Mouse (Mus musculus): ENCODE measurements around the gene Oxnad1. TPM values are rescaled to one million over a fixed set of nuclear protein-coding genes. Genes with fewer than 3 reads are reported as not detected.

Gene Oxnad1
- polyA plus RNA-seq (2014; fragmentation: Nextera tagmentation; extraction: Ambion mirVana): 21.6 and 25.8 TPM in 2 replicates

GRCm38 (mm10) chr14:32084761-32085485 lies at the start of gene Oxnad1:
Gene Oxnad1, plus strand, starts transcription at chr14:32085374.
- peak within 1 kb of the TSS; percentile 59 for H3K27ac ChIP-seq (ENCODE audit: low read depth, low read length)
- H3K9me3 ChIP-seq (ENCODE audit: control insufficient read depth, low read length): no peaks in the 10 kb centered on the region
- no peaks in the 10 kb centered on the region for H3K27me3 ChIP-seq (ENCODE audit: control insufficient read depth, insufficient read depth, low read length)
- peaks cover 9% of the 10 kb centered on the region; the same call in 1 of the 2 replicates for H3K36me3 ChIP-seq (ENCODE audit: control insufficient read depth, insufficient read depth, low read length)
- 5% methylated on average over 22 of the region's 22 CpGs for WGBS
- ATAC-seq (ENCODE audit: low FRiP score): peak; percentile 97
- H3K4me2 ChIP-seq: peak within 1 kb of the TSS; percentile 75
- H3K4me3 ChIP-seq (ENCODE audit: low read depth, low read length): peak within 1 kb of the TSS; percentile 64
- peak; percentile 90 for DNase-seq (ENCODE audit: low spot score, missing footprints)
- peak within 1 kb of the TSS; percentile 67 for H3K9ac ChIP-seq (ENCODE audit: low read length)
- peaks cover 8% of the 10 kb centered on the region for H3K4me1 ChIP-seq (ENCODE audit: control insufficient read depth, insufficient read depth, low read length)

GRCm38 (mm10) chr14:32036482-32036881 lies 48.7 kb upstream of the Oxnad1 start:
- Histone ChIP-seq H3K4me2 (no peak overlapping the region), H3K4me1 (ENCODE audit: control insufficient read depth, insufficient read depth, low read length) (no peaks in the 10 kb centered on the region), H3K9ac (ENCODE audit: low read length) (no peak overlapping the region), H3K36me3 (ENCODE audit: control insufficient read depth, insufficient read depth, low read length) (no peaks in the 10 kb centered on the region), H3K9me3 (ENCODE audit: control insufficient read depth, low read length) (no peaks in the 10 kb centered on the region), H3K27me3 (ENCODE audit: control insufficient read depth, insufficient read depth, low read length) (no peaks in the 10 kb centered on the region), H3K4me3 (ENCODE audit: low read depth, low read length) (no peak overlapping the region), H3K27ac (ENCODE audit: low read depth, low read length) (no peak overlapping the region)
- no peak for DNase-seq (ENCODE audit: low spot score, missing footprints)
- no peak for ATAC-seq (ENCODE audit: low FRiP score)
- 80% methylated on average over 5 of the region's 5 CpGs for WGBS

GRCm38 (mm10) chr14:32037661-32038252 lies 47.4 kb upstream of the Oxnad1 start:
- DNase-seq (ENCODE audit: low spot score, missing footprints) (no peak), ATAC-seq (ENCODE audit: low FRiP score) (no peak)
- Histone ChIP-seq H3K27ac (ENCODE audit: low read depth, low read length) (no peak overlapping the region), H3K36me3 (ENCODE audit: control insufficient read depth, insufficient read depth, low read length) (no peaks in the 10 kb centered on the region), H3K4me3 (ENCODE audit: low read depth, low read length) (no peak overlapping the region), H3K27me3 (ENCODE audit: control insufficient read depth, insufficient read depth, low read length) (no peaks in the 10 kb centered on the region), H3K9ac (ENCODE audit: low read length) (no peak overlapping the region), H3K4me1 (ENCODE audit: control insufficient read depth, insufficient read depth, low read length) (no peaks in the 10 kb centered on the region), H3K4me2 (no peak overlapping the region), H3K9me3 (ENCODE audit: control insufficient read depth, low read length) (no peaks in the 10 kb centered on the region)
- WGBS: 82% methylated on average over 8 of the region's 8 CpGs

- Histone ChIP-seq H3K36me3 (ENCODE audit: control insufficient read depth, insufficient read depth, low read length) (no peaks in the 10 kb centered on the region), H3K27me3 (ENCODE audit: control insufficient read depth, insufficient read depth, low read length) (no peaks in the 10 kb centered on the region), H3K4me3 (ENCODE audit: low read depth, low read length) (no peak overlapping the region), H3K9me3 (ENCODE audit: control insufficient read depth, low read length) (no peaks in the 10 kb centered on the region), H3K9ac (ENCODE audit: low read length) (no peak overlapping the region), H3K4me2 (no peak overlapping the region), H3K27ac (ENCODE audit: low read depth, low read length) (no peak overlapping the region), H3K4me1 (ENCODE audit: control insufficient read depth, insufficient read depth, low read length) (no peaks in the 10 kb centered on the region)
- ATAC-seq (ENCODE audit: low FRiP score): no peak
- no peak for DNase-seq (ENCODE audit: low spot score, missing footprints)
- WGBS: 74% methylated on average over 5 of the region's 5 CpGs
These were observed 43.1 kb upstream of the Oxnad1 start for GRCm38 (mm10) chr14:32042108-32042507.

- Histone ChIP-seq H3K4me2 (no peak overlapping the region), H3K4me3 (ENCODE audit: low read depth, low read length) (no peak overlapping the region), H3K4me1 (ENCODE audit: control insufficient read depth, insufficient read depth, low read length) (no peaks in the 10 kb centered on the region), H3K9me3 (ENCODE audit: control insufficient read depth, low read length) (no peaks in the 10 kb centered on the region), H3K36me3 (ENCODE audit: control insufficient read depth, insufficient read depth, low read length) (no peaks in the 10 kb centered on the region), H3K9ac (ENCODE audit: low read length) (no peak overlapping the region), H3K27me3 (ENCODE audit: control insufficient read depth, insufficient read depth, low read length) (no peaks in the 10 kb centered on the region), H3K27ac (ENCODE audit: low read depth, low read length) (no peak overlapping the region)
- WGBS: 84% methylated on average over 8 of the region's 8 CpGs
- DNase-seq (ENCODE audit: low spot score, missing footprints): no peak
- ATAC-seq (ENCODE audit: low FRiP score): no peak
These were observed 38.8 kb upstream of the Oxnad1 start for GRCm38 (mm10) chr14:32046357-32046756.

GRCm38 (mm10) chr14:32050171-32050570 lies 35.0 kb upstream of the Oxnad1 start:
- no peak overlapping the region for H3K4me2 ChIP-seq
- H3K36me3 ChIP-seq (ENCODE audit: control insufficient read depth, insufficient read depth, low read length): no peaks in the 10 kb centered on the region
- no peak for DNase-seq (ENCODE audit: low spot score, missing footprints)
- no peak overlapping the region for H3K4me3 ChIP-seq (ENCODE audit: low read depth, low read length)
- no peak overlapping the region for H3K27ac ChIP-seq (ENCODE audit: low read depth, low read length)
- no peak overlapping the region for H3K9ac ChIP-seq (ENCODE audit: low read length)
- H3K4me1 ChIP-seq (ENCODE audit: control insufficient read depth, insufficient read depth, low read length): no peaks in the 10 kb centered on the region
- ATAC-seq (ENCODE audit: low FRiP score): no peak
- no peaks in the 10 kb centered on the region for H3K27me3 ChIP-seq (ENCODE audit: control insufficient read depth, insufficient read depth, low read length)
- 87% methylated on average over 6 of the region's 6 CpGs for WGBS
- H3K9me3 ChIP-seq (ENCODE audit: control insufficient read depth, low read length): no peaks in the 10 kb centered on the region

- no peak for ATAC-seq (ENCODE audit: low FRiP score)
- H3K9me3 ChIP-seq (ENCODE audit: control insufficient read depth, low read length): no peaks in the 10 kb centered on the region
- H3K36me3 ChIP-seq (ENCODE audit: control insufficient read depth, insufficient read depth, low read length): no peaks in the 10 kb centered on the region
- no peak overlapping the region for H3K9ac ChIP-seq (ENCODE audit: low read length)
- WGBS: 95% methylated on average over 5 of the region's 5 CpGs
- no peaks in the 10 kb centered on the region for H3K4me1 ChIP-seq (ENCODE audit: control insufficient read depth, insufficient read depth, low read length)
- H3K27me3 ChIP-seq (ENCODE audit: control insufficient read depth, insufficient read depth, low read length): no peaks in the 10 kb centered on the region
- H3K27ac ChIP-seq (ENCODE audit: low read depth, low read length): no peak overlapping the region
- DNase-seq (ENCODE audit: low spot score, missing footprints): no peak
- no peak overlapping the region for H3K4me2 ChIP-seq
- no peak overlapping the region for H3K4me3 ChIP-seq (ENCODE audit: low read depth, low read length)
These were observed 31.3 kb upstream of the Oxnad1 start for GRCm38 (mm10) chr14:32053895-32054294.

GRCm38 (mm10) chr14:32054788-32055187 lies 30.4 kb upstream of the Oxnad1 start:
- no peak overlapping the region for H3K4me2 ChIP-seq
- no peaks in the 10 kb centered on the region for H3K4me1 ChIP-seq (ENCODE audit: control insufficient read depth, insufficient read depth, low read length)
- H3K27me3 ChIP-seq (ENCODE audit: control insufficient read depth, insufficient read depth, low read length): no peaks in the 10 kb centered on the region
- H3K4me3 ChIP-seq (ENCODE audit: low read depth, low read length): no peak overlapping the region
- no peak for ATAC-seq (ENCODE audit: low FRiP score)
- H3K36me3 ChIP-seq (ENCODE audit: control insufficient read depth, insufficient read depth, low read length): no peaks in the 10 kb centered on the region
- H3K9ac ChIP-seq (ENCODE audit: low read length): no peak overlapping the region
- DNase-seq (ENCODE audit: low spot score, missing footprints): no peak
- H3K27ac ChIP-seq (ENCODE audit: low read depth, low read length): no peak overlapping the region
- WGBS: 75% methylated on average over 10 of the region's 10 CpGs
- no peaks in the 10 kb centered on the region for H3K9me3 ChIP-seq (ENCODE audit: control insufficient read depth, low read length)

GRCm38 (mm10) chr14:32055781-32056180 lies 29.4 kb upstream of the Oxnad1 start:
- Histone ChIP-seq H3K4me2 (no peak overlapping the region), H3K4me3 (ENCODE audit: low read depth, low read length) (no peak overlapping the region), H3K9ac (ENCODE audit: low read length) (no peak overlapping the region), H3K4me1 (ENCODE audit: control insufficient read depth, insufficient read depth, low read length) (no peaks in the 10 kb centered on the region), H3K9me3 (ENCODE audit: control insufficient read depth, low read length) (no peaks in the 10 kb centered on the region), H3K27ac (ENCODE audit: low read depth, low read length) (no peak overlapping the region), H3K27me3 (ENCODE audit: control insufficient read depth, insufficient read depth, low read length) (no peaks in the 10 kb centered on the region), H3K36me3 (ENCODE audit: control insufficient read depth, insufficient read depth, low read length) (no peaks in the 10 kb centered on the region)
- WGBS: 85% methylated on average over 8 of the region's 8 CpGs
- no peak for ATAC-seq (ENCODE audit: low FRiP score)
- no peak for DNase-seq (ENCODE audit: low spot score, missing footprints)

Data from midbrain, embryonic 11.5 days (tissue).